Mouse (Mus musculus): ENCODE measurements around the gene Erbb4.

The Erbb4 gene

DNA sequence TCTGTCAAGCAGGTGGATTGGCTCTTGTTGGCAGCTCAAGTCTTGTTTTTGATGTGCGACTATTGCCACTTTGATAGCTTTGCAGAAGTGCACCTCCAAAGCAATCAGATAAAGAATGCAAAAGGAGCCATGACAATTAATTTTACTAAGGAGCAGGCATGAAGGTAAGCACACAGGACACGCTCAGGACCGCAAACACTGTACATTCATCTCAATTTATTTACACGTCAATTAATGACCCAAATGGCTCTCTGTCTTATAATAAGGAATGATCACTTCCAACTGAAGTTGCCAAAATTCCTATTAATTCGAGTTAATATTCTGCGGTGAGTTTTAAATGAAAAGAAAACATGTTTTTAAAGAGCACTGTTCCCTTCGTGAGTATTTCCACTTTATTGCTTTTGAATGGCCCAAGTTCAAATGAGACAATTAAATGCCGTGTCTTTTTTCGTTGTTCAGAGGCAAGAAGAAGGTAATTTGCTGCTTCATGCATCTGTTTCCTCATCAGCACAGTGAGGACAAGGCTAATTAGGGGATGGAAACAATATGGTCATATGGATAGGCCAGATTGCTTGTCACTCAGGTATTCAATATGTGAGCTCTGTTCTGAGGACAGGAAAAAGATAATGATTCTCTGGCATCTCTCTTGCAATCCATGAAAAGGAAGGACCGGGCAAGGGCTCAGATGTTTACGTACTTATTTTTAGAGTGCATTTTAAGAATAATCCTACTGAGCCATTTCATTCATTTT is 61.5 kb downstream of the Erbb4 start:
- in situ Hi-C loops (cut with MboI; ENCODE audit: unreplicated experiment in 2 of 2): no loop called here

DNA sequence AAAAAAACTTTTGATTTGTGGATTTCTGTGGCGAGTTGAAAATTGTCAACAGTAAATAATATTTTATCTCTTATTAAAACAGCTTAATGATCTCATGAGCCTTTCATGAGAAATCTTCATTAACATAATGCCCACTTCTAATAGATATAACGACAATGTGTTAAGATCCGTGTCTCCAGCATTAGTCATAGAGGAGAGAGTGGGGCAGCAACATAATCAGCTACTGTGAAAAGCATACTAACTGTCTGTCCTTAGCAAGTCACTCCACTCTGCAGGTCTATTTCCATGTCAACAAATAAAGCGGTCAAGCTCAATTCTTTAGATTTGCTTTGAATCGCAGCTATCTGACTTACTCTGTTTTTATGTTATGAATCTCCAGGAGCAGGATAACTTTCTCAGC is 80.0 kb downstream of the Erbb4 start:
- in situ Hi-C loops (cut with MboI; ENCODE audit: unreplicated experiment in 2 of 2): no loop called here

DNA sequence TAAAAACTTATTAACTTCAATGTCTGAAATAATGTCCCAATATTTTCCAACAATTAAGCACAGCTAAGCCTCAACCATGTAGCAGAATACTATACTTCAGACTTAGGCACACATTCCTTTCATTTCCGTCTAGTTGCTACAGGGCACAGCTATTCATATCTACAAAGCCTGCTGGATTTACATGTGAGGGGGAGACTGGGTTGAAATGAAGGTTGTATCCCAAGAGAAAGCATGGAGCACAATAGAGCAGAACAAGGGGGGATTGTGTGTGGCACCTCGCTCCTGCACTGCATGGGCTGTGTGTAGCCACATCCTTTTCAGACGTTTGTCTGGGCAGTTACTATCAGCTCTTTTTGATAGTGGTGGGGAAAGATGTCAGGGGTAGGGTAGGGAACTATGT is 83.0 kb downstream of the Erbb4 start:
- in situ Hi-C loops (cut with MboI; ENCODE audit: unreplicated experiment in 2 of 2): no loop called here

DNA sequence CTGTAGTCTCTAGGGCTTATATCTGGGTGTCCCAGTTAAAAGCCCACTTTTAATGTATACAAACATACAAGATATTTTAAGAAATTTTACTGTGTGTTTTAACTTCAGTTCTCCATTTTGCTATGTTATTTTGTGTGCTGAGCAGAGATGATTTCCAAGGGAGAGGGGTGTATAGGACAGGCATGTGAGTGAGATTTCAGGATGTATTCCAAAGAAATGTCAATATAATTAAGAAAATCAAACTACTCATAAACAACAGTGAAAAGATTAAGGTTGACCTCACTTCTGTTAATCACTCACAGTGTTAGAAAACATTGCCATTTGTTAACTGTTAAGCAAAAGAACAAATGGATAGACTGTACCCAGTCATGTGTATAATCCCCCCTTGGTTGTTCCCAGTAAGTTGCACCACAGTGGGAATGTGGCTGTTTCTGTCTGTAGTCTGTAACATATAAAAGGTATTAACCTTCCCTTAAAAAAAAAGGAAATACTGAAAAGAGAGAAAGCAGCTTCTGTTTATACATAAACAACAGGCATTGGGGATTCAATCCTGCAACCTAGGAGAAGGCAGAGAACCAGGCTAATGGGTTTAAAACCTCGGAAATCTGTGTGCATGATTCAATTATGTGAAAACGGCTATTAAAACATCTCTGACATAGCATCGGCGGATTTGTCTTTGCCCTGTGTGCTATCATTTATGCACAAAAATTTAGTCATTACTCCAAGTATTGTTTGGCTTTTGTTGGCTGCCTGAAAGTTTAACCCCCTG is 84.5 kb downstream of the Erbb4 start:
- in situ Hi-C loops (cut with MboI; ENCODE audit: unreplicated experiment in 2 of 2): no loop called here

DNA sequence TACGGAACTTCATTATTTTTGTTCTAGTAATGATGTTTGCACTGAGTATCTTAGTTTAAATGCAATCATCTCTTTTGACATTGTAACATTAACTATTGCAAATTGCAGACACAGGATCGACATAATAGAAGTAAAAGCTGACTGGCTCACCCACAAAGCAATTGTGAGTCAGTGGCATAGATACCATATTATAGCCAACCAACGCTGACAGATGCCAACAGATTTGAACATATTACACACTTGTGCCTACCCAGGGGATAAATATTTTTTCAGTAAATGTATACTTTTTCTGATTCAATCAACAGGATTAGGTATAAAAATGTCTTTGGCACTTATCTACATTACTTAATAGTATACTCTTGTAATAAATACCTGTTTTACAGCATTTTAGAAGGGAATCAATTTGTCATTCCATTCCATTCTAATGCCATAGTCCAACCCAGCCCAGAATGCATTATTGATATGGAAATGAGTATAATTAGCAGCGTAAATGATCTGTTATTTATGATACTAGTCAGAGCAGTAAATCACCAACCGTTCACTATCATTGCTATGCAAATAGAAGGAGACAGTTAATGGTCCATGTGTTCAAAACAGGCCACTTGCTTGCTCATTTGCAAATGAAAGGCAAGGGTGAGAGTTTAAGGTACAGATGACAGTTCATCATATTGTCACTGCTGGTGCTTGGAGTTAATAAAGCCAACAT is 97.9 kb downstream of the Erbb4 start:
- in situ Hi-C loops (cut with MboI; ENCODE audit: unreplicated experiment in 2 of 2): no loop called here

DNA sequence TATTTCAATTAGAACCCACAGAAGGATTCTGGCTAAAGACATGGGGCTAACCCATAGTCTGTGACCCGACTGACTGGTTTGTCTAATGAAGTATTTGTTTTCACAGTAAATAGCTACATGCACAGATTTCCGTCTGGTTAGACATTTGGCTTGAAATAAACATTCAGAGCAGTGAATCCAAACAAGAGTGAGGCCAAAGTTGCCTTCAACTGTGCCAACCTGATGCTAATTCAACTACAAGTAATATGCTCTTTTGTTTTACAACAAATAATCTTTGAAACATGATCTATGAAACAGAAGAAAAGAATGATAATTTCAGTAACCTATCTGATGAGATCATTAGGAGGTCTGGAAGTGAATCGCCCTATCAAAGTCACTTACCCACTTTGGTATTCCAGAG is 106.5 kb downstream of the Erbb4 start:
- in situ Hi-C loops (cut with MboI; ENCODE audit: unreplicated experiment in 2 of 2): no loop called here

DNA sequence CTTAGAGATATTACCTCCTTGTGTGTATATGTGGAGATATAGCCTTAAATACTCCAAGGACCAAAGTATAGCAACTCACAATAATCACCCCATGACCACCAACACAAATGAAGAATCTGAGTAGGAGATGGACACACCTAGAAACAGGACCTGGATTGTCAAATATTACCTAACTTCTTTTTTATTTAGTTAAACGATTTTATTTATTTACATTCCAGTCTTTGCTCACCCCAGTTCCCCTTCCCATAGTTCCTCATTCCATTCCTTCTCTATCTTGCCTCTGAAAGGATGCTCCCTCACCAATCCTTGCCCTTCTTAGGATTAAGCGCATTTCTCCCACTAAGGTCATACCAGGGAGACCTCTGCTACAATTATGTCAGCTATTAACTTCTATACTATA is 128.6 kb downstream of the Erbb4 start:
- in situ Hi-C loops (cut with MboI; ENCODE audit: unreplicated experiment in 2 of 2): no loop called here

DNA sequence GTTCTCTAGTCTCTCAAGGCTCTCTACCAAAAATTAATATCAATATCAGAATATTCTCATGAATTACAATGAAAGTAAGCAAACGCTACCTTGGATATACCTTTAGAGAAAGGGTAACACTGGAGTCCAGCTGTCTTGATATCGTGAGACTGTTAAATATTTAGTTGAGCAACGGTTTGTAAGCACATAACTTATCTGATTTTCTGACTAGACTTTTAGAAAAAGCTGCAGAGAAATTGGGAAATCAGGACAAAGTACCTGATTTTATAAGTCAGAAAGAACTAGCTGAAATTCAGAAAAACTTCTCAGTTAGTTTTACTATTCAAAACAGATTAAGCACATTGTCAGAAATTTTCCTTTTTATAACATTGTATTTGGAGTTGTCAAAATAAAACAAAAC is 129.3 kb downstream of the Erbb4 start:
- in situ Hi-C loops (cut with MboI; ENCODE audit: unreplicated experiment in 2 of 2): no loop called here

DNA sequence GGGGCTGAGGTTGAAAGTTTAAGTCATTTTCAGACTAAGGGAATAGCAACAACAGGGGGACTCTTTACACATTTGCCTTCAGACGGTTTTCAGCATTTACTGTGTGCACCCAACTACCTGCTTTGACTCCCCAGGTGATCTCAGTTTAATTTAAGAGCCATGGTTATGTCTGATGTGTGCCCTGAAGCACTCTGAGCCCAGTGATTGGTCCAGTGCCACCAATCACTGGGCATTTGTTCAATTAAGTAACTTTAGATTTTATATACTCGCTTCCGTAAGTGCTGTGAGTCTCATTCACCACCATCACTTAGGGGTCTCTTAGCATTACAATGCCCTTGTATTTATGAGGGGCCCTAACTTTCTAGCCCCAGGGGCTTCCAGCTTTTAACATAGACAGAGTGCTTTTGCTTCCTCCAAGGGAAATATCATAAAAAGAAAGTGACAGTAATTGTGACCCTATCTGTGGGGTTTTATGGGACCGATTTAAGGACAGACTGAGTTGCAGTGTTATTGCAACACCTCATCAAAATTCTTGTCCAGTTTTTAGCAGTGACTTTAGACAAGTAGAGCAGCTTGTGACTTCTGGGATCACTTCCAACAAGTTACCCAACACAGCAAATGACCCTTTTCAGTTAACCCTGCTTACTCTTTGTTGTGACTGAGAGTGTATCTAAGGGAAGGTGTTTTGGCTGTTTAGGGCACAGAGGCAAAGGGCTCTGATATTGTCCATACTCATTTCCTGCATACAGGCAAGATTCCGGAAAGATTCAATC is 134.3 kb downstream of the Erbb4 start:
- in situ Hi-C loops (cut with MboI; ENCODE audit: unreplicated experiment in 2 of 2): no loop called here

DNA sequence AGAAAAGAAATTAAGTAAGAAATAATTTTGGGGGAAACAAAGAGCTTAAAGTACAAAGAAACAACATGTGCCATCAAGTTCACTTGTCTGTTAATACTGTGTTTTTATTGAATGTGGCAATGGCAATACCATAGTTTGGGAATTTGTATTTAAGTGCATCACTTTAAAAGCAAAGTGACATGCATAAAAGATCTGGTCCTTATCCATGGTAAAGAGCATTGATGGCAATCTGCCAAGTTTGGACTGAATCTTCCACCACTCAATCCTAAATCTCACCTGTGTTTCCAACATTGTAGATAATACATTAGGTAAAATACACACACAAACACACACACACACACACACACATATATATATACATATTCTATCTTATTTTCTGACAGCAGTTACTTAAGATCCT is 143.7 kb downstream of the Erbb4 start:
- in situ Hi-C loops (cut with MboI; ENCODE audit: unreplicated experiment in 2 of 2): no loop called here

DNA sequence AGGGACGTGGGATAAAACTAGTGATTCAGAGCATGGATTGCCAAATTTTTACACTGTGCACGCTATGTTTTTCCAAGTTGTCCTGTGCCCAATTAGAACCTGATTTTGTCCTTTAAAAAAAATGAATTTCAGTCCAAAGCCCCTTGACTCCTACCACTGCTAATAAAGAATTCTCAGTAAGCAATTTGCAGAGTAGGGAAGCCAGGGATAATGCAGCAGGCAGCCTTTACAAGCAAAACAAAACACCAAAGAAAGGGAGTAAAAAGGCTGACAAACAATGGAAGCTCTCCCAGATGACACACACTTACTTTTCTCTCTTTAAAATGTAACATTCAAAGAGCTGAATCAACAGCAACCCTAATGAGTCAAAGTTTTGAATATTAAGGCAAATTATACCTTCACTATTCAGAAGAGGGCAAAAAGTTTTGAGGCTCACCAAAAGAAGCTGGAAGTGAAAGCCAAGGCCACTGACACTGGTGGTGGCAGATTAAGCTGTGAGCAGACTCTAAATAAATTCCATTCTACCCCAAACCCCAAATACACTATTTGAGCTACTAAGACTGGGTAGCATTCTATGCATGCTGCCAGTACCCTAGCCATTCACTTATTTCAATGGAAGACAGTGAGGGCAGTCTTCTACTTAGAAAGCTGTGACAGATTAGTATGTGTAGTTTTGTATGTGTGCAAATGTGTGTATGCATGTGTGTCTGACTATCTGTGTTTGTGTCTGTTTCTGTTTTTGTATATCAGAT is 146.3 kb downstream of the Erbb4 start:
- in situ Hi-C loops (cut with MboI; ENCODE audit: unreplicated experiment in 2 of 2): no loop called here

DNA sequence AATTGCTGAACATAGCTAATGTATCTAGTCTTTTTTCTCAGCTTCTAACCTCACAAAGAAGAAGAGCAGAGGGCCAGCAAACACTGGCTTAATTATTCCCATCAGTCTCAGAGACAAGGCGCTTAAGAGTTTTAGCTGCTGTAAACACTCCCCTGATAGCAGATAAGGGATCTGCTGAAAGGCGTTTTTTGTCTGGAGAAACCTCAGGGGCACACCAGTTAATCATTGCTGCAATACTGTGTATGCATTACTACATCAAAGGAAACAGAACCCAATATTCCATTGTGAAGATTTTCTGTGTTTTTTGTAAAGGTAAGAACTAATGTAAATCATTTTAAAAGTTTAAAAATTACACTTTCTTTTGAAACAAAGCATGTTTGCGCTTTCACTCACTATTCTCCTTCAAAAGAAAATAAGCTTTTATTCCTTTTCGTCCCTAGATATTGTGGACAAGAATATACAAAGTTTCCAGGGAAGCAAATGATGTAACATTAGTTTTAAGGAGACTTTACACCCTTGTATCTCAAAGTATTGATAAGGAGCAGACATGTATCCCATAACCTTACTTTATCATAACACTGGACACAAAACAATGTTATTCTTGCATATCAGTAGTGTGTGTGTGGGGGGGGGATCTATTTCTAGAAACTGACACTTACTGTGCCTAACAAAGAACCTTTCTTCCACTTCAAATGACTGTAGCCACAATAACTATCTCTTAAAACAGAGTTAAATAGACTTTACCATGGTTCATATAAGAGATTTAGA is 150.9 kb downstream of the Erbb4 start:
- in situ Hi-C loops (cut with MboI; ENCODE audit: unreplicated experiment in 2 of 2): no loop called here

DNA sequence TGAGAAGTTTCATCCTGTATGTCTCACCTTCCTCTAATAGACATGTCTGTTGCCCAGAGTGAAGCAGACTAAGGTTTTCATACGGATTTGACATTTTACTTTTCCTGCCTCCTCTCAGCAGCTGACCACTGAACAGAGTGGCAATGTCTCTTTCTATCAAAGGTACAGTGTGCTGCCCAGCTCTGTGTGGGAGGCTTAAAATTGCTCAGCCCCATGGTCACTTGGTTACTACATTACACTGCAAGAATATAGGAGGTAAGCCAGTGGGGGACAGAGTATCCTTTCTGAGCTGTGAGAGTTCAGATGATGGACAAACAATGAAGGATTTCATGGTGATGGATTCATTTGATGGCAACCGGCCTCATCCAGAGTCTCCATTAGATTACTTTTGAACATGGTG is 152.4 kb downstream of the Erbb4 start:
- in situ Hi-C loops (cut with MboI; ENCODE audit: unreplicated experiment in 2 of 2): no loop called here

DNA sequence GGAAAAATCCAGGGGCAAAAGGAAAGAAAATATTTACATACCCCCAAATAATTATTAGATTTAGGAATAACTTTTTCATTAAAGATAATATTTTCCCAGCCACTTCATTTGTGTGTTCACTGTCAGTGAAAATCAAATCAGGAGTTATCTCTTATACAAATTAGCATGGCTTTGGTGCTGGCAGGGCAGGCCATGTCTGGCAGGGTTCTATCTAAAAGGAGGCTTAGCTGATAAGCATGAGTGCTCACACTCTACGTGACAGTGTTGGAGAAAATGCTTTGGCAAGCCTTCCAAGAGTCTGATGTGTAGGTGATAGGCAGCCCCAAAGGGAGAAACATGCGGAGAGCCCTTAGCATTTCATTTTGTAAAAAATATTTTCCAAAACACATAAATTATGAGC is 164.7 kb downstream of the Erbb4 start:
- in situ Hi-C loops (cut with MboI; ENCODE audit: unreplicated experiment in 2 of 2): no loop called here

DNA sequence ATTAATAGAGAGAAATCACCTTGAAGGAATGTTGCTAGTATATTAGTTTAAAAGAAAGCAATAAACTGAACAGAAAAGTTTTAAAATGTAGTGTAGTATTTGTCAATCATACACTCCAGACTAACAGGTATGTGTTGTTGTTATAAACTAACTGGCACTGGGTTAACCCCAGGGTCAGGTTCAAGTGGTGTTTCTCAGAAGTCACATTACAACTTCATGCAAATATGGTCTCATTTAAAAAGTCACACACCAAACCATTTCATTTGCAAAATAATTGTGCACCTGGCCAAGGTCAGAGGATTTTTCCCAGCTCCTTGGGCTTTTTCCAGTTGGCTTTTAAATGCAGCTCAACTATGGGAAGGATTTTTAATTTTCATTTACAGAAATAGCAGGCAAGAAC is 173.1 kb downstream of the Erbb4 start:
- in situ Hi-C loops (cut with MboI; ENCODE audit: unreplicated experiment in 2 of 2): no loop called here

DNA sequence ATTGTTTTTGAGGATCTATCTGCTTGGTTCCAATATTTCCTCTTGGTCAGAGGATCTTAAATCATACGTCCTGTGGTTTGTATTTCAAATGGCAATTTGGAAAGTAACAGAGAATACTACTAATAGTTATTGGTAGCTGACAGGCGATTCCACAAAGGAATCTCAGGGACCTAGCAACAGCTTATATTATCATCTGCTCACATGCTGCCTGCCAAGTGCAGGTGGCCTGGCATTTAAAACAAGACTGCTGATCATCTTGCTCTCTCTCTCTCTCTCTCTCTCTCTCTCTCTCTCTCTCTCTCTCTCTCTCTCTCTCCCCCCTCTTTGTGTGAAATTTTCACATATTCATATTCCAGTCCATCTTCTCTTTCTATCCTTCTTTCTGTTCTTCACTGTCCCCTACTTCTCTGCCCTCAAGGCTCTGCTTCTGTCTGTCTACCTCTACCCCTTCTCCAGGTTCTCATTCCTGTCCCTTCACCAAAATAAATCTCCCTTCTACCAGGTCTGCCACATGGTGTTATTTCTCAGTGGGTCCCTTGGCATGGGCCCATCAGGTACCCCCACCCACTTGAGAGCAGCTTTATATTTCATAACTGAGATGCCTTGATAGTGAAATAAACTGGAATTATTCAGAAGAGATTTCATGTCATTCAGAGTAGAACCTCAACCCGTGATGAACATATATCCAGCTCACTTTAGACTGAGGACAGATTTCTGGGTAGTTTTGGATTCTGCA is 174.4 kb downstream of the Erbb4 start:
- in situ Hi-C loops (cut with MboI; ENCODE audit: unreplicated experiment in 2 of 2): no loop called here

DNA sequence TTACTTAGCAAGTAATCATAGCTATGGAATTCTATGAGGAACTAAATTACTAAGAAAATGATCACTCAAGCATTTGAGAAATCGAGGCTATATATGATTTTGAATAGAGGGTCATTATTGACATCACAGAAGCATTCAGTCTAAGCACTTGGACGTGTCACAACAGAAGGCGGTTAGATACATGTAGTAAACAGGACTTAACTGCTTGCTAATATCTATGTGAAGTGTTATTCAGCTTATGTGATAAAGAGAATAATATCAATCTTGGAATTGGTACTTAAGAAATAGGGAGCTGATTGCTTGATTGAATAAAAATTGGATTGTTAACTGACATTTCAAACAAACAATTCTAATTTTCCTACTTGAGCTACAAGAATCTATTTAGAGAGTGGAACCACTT is 190.0 kb downstream of the Erbb4 start:
- in situ Hi-C loops (cut with MboI; ENCODE audit: unreplicated experiment in 2 of 2): no loop called here

DNA sequence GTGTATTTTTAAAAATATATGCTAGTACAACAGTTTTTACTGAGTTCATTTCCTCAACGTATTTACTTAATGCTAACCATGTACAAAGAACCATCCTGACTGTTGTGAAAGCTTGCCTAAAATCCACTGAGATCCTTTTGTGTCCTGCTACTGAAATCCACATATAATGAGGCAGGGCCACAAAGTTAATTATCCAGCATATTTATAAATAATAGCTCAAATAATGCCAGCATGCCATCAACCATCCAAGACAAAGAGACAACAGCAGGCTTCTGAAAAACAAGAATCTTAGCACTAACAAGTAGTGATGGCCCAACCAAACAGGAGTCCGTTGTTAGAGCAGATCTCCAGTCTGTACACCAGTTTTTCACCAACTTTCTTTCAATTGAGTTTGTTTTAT is 215.8 kb downstream of the Erbb4 start:
- in situ Hi-C loops (cut with MboI; ENCODE audit: unreplicated experiment in 2 of 2): no loop called here

DNA sequence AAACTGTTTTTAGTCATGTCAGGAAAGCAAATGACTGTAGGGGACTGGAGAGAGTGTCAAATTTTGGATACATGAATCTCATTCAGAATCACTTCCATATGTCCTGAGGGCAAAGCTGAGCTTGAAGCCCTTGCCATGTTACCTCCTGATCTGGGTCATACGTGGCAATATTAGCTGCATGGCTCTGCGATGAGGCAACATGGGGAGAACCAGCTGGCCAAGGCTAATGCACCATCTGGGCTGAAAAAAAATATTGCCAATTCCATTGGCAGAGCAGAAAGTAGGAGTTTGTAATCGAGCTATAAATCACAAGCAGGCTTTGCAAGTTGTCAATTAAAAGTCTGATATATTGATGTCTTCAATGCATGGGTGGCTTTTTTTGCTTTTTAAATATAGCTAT is 221.0 kb downstream of the Erbb4 start:
- in situ Hi-C loops (cut with MboI; ENCODE audit: unreplicated experiment in 2 of 2): no loop called here
